ENCODE assay signal across 18 mouse cellular contexts in genomic region chr3:88186424-88186823, GRCm38 (mm10). TPM values are rescaled to one million over a fixed set of nuclear protein-coding genes. Genes with fewer than 3 reads are reported as not detected.
DNase-seq lines count a peak whose midpoint lies in the region; ATAC-seq and TF ChIP-seq lines count a peak whose summit lies in the region.
"Had no signal": no experiment of that assay in that cellular context is flagged by ENCODE, and none has a peak within 500 bp of the region (broad histone marks: within the 10 kb centered on the region; RNA-seq: fewer than 3 reads in every experiment).

No protein-coding gene starts in this region.

- no peak for TF ChIP-seq POLR2A in kidney, adult 2 months (IDR thresholded peaks at IDR 0.05; ENCODE audit: low read depth, low read length)
- TF ChIP-seq POLR2A in MEL (IDR thresholded peaks at IDR 0.05; ENCODE audit: control insufficient read depth in 1 of 2, insufficient read depth in 1 of 2, low read depth in 1 of 2, low read length in 2 of 2, poor library complexity in 1 of 2), result no peak

- H3K4me2 ChIP-seq in midbrain, postnatal 0 days (ENCODE audit: low read depth, low read length, poor library complexity, severe bottlenecking), result no peak overlapping the region
- H3K4me2 ChIP-seq in midbrain, embryonic 14.5 days (ENCODE audit: low read length), result no peak overlapping the region
- H3K4me2 ChIP-seq: forebrain, embryonic 13.5 days; limb, embryonic 13.5 days; midbrain, embryonic 13.5 days had no signal

- no peaks in the 10 kb centered on the region for H3K4me1 ChIP-seq in kidney, adult 2 months (ENCODE audit: control insufficient read depth, insufficient read depth, low read length)
- H3K4me1 ChIP-seq in midbrain, postnatal 0 days (ENCODE audit: insufficient read depth, low read length), result no peaks in the 10 kb centered on the region
- no peaks in the 10 kb centered on the region for H3K4me1 ChIP-seq in midbrain, embryonic 14.5 days (ENCODE audit: control insufficient read depth, insufficient read depth, low read length)
- H3K4me1 ChIP-seq in MEL (ENCODE audit: control insufficient read depth in 1 of 2, insufficient read depth in 2 of 2, low read length in 2 of 2), result peaks cover 0 to 3% of the 10 kb centered on the region in 2 experiments; a peak in 3 of 4 replicates
- H3K4me1 ChIP-seq: embryonic facial prominence, embryonic 10.5 days; limb, embryonic 13.5 days; midbrain, embryonic 13.5 days had no signal

- H3K9me3 ChIP-seq in midbrain, postnatal 0 days (ENCODE audit: low read length), result no peaks in the 10 kb centered on the region
- no peaks in the 10 kb centered on the region for H3K9me3 ChIP-seq in midbrain, embryonic 14.5 days (ENCODE audit: control insufficient read depth, low read length)
- H3K9me3 ChIP-seq in MEL (replicated peaks; ENCODE audit: insufficient read depth, low read length), result no peaks in the 10 kb centered on the region
- H3K9me3 ChIP-seq: embryonic facial prominence, embryonic 10.5 days; forebrain, embryonic 13.5 days; limb, embryonic 13.5 days; midbrain, embryonic 13.5 days had no signal

- no peaks in the 10 kb centered on the region for H3K36me3 ChIP-seq in kidney, adult 2 months (ENCODE audit: control insufficient read depth, insufficient read depth, low read length)
- no peaks in the 10 kb centered on the region for H3K36me3 ChIP-seq in midbrain, postnatal 0 days (ENCODE audit: insufficient read depth, low read length)
- H3K36me3 ChIP-seq in midbrain, embryonic 14.5 days (ENCODE audit: control insufficient read depth, insufficient read depth, low read length), result no peaks in the 10 kb centered on the region
- H3K36me3 ChIP-seq in MEL (ENCODE audit: control insufficient read depth in 1 of 2, insufficient read depth in 2 of 2, low read length in 2 of 2), result peaks cover 0 to 3% of the 10 kb centered on the region in 2 experiments; a peak in 1 of 4 replicates
- H3K36me3 ChIP-seq: embryonic facial prominence, embryonic 10.5 days; limb, embryonic 13.5 days; midbrain, embryonic 13.5 days had no signal

- no peaks in the 10 kb centered on the region for H3K27me3 ChIP-seq in kidney, adult 2 months (replicated peaks; ENCODE audit: control insufficient read depth, insufficient read depth, low read length)
- H3K27me3 ChIP-seq in midbrain, postnatal 0 days (ENCODE audit: insufficient read depth, low read length), result peaks cover 7% of the 10 kb centered on the region; the same call in 1 of the 2 replicates
- peaks cover 3% of the 10 kb centered on the region; the same call in 1 of the 2 replicates for H3K27me3 ChIP-seq in midbrain, embryonic 14.5 days (ENCODE audit: control insufficient read depth, insufficient read depth, low read length)
- no peaks in the 10 kb centered on the region; a peak in 1 of 4 replicates for H3K27me3 ChIP-seq in MEL (ENCODE audit: control insufficient read depth in 1 of 2, insufficient read depth in 2 of 2, low read length in 2 of 2)
- H3K27me3 ChIP-seq: forebrain, embryonic 13.5 days had no signal

- H3K27ac ChIP-seq in kidney, adult 2 months (ENCODE audit: insufficient read depth, low read depth, low read length), result no peak overlapping the region
- no peak overlapping the region for H3K27ac ChIP-seq in midbrain, postnatal 0 days (ENCODE audit: low read depth, low read length)
- no peak overlapping the region for H3K27ac ChIP-seq in midbrain, embryonic 14.5 days (replicated peaks; ENCODE audit: low read depth, low read length)
- no peak overlapping the region for H3K27ac ChIP-seq in MEL (ENCODE audit: control insufficient read depth, low read depth, low read length)
- H3K27ac ChIP-seq: embryonic facial prominence, embryonic 10.5 days; forebrain, embryonic 13.5 days; limb, embryonic 13.5 days; midbrain, embryonic 13.5 days had no signal

- no peak for TF ChIP-seq EP300 in MEL (IDR thresholded peaks at IDR 0.05; ENCODE audit: low read depth in 1 of 2, low read length in 2 of 2)

- H3K4me3 ChIP-seq in kidney, adult 2 months (ENCODE audit: insufficient read depth, low read depth, low read length), result no peak overlapping the region
- no peak overlapping the region for H3K4me3 ChIP-seq in midbrain, postnatal 0 days (ENCODE audit: low read depth, low read length)
- H3K4me3 ChIP-seq in midbrain, embryonic 14.5 days (replicated peaks; ENCODE audit: low read depth, low read length), result no peak overlapping the region
- H3K4me3 ChIP-seq in MEL (ENCODE audit: control insufficient read depth in 1 of 2, insufficient read depth in 1 of 2, low read depth in 2 of 2, low read length in 2 of 2), result no peak overlapping the region
- H3K4me3 ChIP-seq: embryonic facial prominence, embryonic 10.5 days; forebrain, embryonic 13.5 days; limb, embryonic 13.5 days; midbrain, embryonic 13.5 days had no signal

- TF ChIP-seq RAD21 in MEL (IDR thresholded peaks at IDR 0.05; ENCODE audit: low read depth, low read length), result peak; percentile 24

- TF ChIP-seq CTCF in kidney, adult 2 months (conservative IDR thresholded peaks at IDR 0.05; ENCODE audit: insufficient read depth, insufficient read length, low read depth, low read length), result 0 out of 2 replicates have a peak, but pooled peaks have one; percentile 25
- TF ChIP-seq CTCF in midbrain, postnatal 0 days (IDR thresholded peaks at IDR 0.05), result peak; percentile 40
- TF ChIP-seq CTCF in MEL (IDR thresholded peaks at IDR 0.05 in 2 of 3, conservative IDR thresholded peaks at IDR 0.05 in 1 of 3; ENCODE audit: control insufficient read depth in 1 of 3, insufficient read depth in 1 of 3, low read depth in 2 of 3, low read length in 3 of 3, poor library complexity in 1 of 3, severe bottlenecking in 1 of 3), result peak; percentile 21 to 71 (median 59); a peak in 5 of 6 replicates

- 78% methylated on average over 3 of the region's 3 CpGs for WGBS in kidney, adult 2 months
- WGBS in midbrain, postnatal 0 days, result 70% methylated on average over 3 of the region's 3 CpGs
- 70% methylated on average over 3 of the region's 3 CpGs for WGBS in midbrain, embryonic 14.5 days

- no peak for ATAC-seq in midbrain, postnatal 0 days (ENCODE audit: low FRiP score)
- no peak for ATAC-seq in midbrain, embryonic 14.5 days (ENCODE audit: low FRiP score, low TSS enrichment)
- ATAC-seq: forebrain, embryonic 13.5 days; midbrain, embryonic 13.5 days had no signal

- no peak for DNase-seq in kidney, adult 2 months
- no peak for DNase-seq in kidney, postnatal 14 days
- no peak for DNase-seq in midbrain, postnatal 0 days (ENCODE audit: low spot score)
- DNase-seq in midbrain, embryonic 14.5 days, result no peak
- DNase-seq in MEL (ENCODE audit: low read depth, low spot score), result peak; percentile 60
- no peak for DNase-seq in embryo, embryonic 10 days (ENCODE audit: low spot score)
- DNase-seq in right cerebral cortex, postnatal 36 days (ENCODE audit: low spot score in 2 of 2), result no peak
- DNase-seq: adrenal gland, postnatal 10 days; cerebellum, adult 11-12 months; cerebellum, postnatal 25 days; heart, postnatal 4 days; lung, adult 2 months; retina, postnatal 1 day; thymus, adult 2 months had no signal

- no peak overlapping the region for H3K9ac ChIP-seq in midbrain, postnatal 0 days (replicated peaks; ENCODE audit: low read length, poor library complexity, severe bottlenecking)
- H3K9ac ChIP-seq in midbrain, embryonic 14.5 days (replicated peaks; ENCODE audit: low read length), result no peak overlapping the region
- H3K9ac ChIP-seq in MEL (ENCODE audit: control insufficient read depth, low read depth, low read length, poor library complexity, severe bottlenecking), result no peak overlapping the region
- H3K9ac ChIP-seq: forebrain, embryonic 13.5 days; limb, embryonic 13.5 days; midbrain, embryonic 13.5 days had no signal

- H3K79me2 ChIP-seq in MEL (ENCODE audit: control insufficient read depth, insufficient read depth, low read length, poor library complexity), result no peaks in the 10 kb centered on the region

TF ChIP-seq in MEL, 35 proteins besides CTCF, POLR2A, EP300 and RAD21:
- TF ChIP-seq MEF2A (IDR thresholded peaks at IDR 0.05; ENCODE audit: extremely low read depth, insufficient replicate concordance, low read depth, low read length, poor library complexity, severe bottlenecking) (no peak), ZNF384 (IDR thresholded peaks at IDR 0.05; ENCODE audit: low read depth, low read length) (peak; percentile 65), SMC3 (IDR thresholded peaks at IDR 0.05; ENCODE audit: low read depth, low read length) (peak; percentile 61), GABPA (IDR thresholded peaks at IDR 0.05; ENCODE audit: low read depth, low read length) (no peak), MYC (IDR thresholded peaks at IDR 0.05; ENCODE audit: low read depth, low read length) (peak; percentile 74), TBP (IDR thresholded peaks at IDR 0.05; ENCODE audit: low read depth, low read length) (no peak), ZKSCAN1 (IDR thresholded peaks at IDR 0.05; ENCODE audit: low read depth, low read length) (no peak), ZC3H11A (IDR thresholded peaks at IDR 0.05; ENCODE audit: low read depth, low read length) (peak; percentile 28; the same call in 1 of the 2 replicates), TCF12 (IDR thresholded peaks at IDR 0.05; ENCODE audit: low read depth, low read length) (no peak)

RNA-seq across cellular contexts. Expression of gene Mef2d, which starts 44.3 kb away (rescaled TPM):
- polyA plus RNA-seq in kidney, adult 2 months (2012; rRNA removed), result 41.8 and 42.7 TPM in 2 replicates
- 45.5 and 59.6 TPM in 2 replicates for total RNA-seq in midbrain, postnatal 0 days (2014; rRNA removed)
- polyA plus RNA-seq in midbrain, postnatal 0 days (2015; fragmentation: Nextera tagmentation; extraction: Ambion mirVana), result 21.5 and 26.1 TPM in 2 replicates
- polyA plus RNA-seq in midbrain, embryonic 14.5 days (2014; fragmentation: Nextera tagmentation; extraction: Ambion mirVana), result 22.3 and 23.7 TPM in 2 replicates
- total RNA-seq in MEL (2012; rRNA removed), result 16.2 and 16.9 TPM in 2 replicates
- 100 to 1,000 TPM in 1 of 2 experiments, 10 to 100 TPM in 1; 71.4 to 117 TPM for polyA plus RNA-seq in MEL (2012; ENCODE audit: insufficient read depth in 1 of 2, insufficient read length in 2 of 2, low read depth in 1 of 2, low replicate concordance in 2 of 2, missing spikeins in 1 of 2)
